Mouse (Mus musculus) stomach, embryonic 15.5 days (tissue): ENCODE data around the gene Sh3pxd2a. TPM values are rescaled to one million over a fixed set of nuclear protein-coding genes. Genes with fewer than 3 reads are reported as not detected.
"Not testable (repeated sequence)": the region's sequence is repeated elsewhere in the genome, so short reads cannot be mapped to it uniquely, and the experiment has no call there.

ENCODE experiments used
- ATAC-seq: fragments of 200-750 bp; cut with Nextera tagmentation; 2 replicates; pipeline ENCODE4 v1.8.0; 2017; ENCODE audit warnings: low read depth, moderate number of reproducible peaks, moderate TSS enrichment; ENCODE audit not compliant: insufficient read depth, low FRiP score
- H3K27ac ChIP-seq: fragments of 300-500 bp; sonication (generic); 2 replicates; pipeline ENCODE4 v1.5.1; 2015; ENCODE audit warnings: mild to moderate bottlenecking, inconsistent platforms
- H3K27me3 ChIP-seq: fragments of 300-500 bp; sonication (generic); replicated peaks from 2 replicates; pipeline ENCODE4 v1.6.1; 2015; ENCODE audit warnings: inconsistent platforms
- H3K36me3 ChIP-seq: fragments of 300-500 bp; sonication (generic); 2 replicates; pipeline ENCODE4 v1.6.1; 2015; ENCODE audit warnings: inconsistent platforms
- H3K4me1 ChIP-seq: fragments of 300-500 bp; sonication (generic); 2 replicates; pipeline ENCODE4 v1.6.1; 2015; ENCODE audit warnings: inconsistent platforms
- H3K4me2 ChIP-seq: fragments of 300-500 bp; sonication (generic); 2 replicates; pipeline ENCODE4 v1.6.1; 2015; ENCODE audit warnings: mild to moderate bottlenecking, inconsistent platforms
- H3K4me3 ChIP-seq: fragments of 300-500 bp; sonication (generic); replicated peaks from 2 replicates; pipeline ENCODE4 v1.5.1; 2015; ENCODE audit warnings: inconsistent platforms
- H3K9ac ChIP-seq: fragments of 300-500 bp; sonication (generic); 2 replicates; pipeline ENCODE4 v1.6.1; 2015; ENCODE audit warnings: inconsistent platforms
- H3K9me3 ChIP-seq: fragments of 300-500 bp; sonication (generic); 2 replicates; pipeline ENCODE4 v1.6.1; 2016; ENCODE audit warnings: inconsistent platforms
- WGBS: fragments of 180-500 bp; shearing (Covaris S2); methylation state at CpG from one replicate; pipeline ENCODE4 v1.1.7; 2015; 5-methylcytosine and 5-hydroxymethylcytosine counted together
- polyA plus RNA-seq: library from polyadenylated mRNA; unstranded; fragments of >200 nt; fragmentation: Nextera tagmentation; extraction: Ambion mirVana; gene quantifications from 2 replicates; pipeline ENCODE4 v1.2.1, GENCODE M21; 2015

Gene Sh3pxd2a
- polyA plus RNA-seq, 1 experiment from 2014 or later, result 6.8 TPM

DNA sequence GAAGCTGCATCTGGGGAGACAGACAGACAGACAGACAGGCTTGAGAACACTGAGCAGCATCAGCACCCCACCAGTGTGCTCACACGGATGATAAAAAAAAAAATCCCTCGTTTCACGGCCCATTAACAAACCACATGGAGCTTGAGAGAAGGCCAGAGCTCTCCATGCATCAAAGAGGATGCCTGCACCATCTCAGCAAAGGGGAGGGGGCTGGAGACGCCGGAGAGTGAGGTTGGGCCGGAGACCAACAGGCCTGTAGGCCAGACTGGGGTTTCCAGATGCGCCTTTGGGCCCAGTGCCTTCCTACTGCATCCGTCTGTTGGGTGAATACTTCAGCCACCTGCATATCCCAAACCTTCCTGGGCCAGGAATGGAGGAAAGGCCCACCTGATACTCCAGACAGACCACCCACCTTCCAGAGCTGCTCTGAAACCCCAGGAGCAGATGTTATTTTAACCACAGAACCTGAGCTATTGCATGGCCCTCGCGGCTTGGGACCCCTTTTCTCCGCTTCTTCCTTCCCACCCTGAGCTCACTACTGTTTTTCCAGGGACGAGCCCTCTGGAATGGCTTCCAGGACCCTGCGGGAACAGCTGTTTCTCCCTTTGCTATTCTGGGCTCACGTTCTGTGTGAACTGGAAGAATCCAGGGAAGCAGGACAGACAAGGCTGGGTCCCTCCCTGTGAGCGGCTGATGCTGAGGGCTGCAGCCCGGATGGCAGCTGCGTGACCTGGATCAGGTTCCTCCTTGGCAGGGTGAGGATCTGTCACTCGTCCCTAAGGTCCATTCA, 66.1 kb downstream of the Sh3pxd2a start:
- Histone ChIP-seq H3K9me3 (no peaks in the 10 kb centered on the region), H3K9ac (no peak overlapping the region), H3K4me3 (no peak overlapping the region), H3K27me3 (no peaks in the 10 kb centered on the region), H3K4me1 (peaks cover 22% of the 10 kb centered on the region), H3K36me3 (no peaks in the 10 kb centered on the region), H3K4me2 (no peak overlapping the region), H3K27ac (peak overlapping the region; percentile 52; the same call in 1 of the 2 replicates)
- no peak for ATAC-seq
- WGBS, result 51% methylated on average over 18 of the region's 18 CpGs

DNA sequence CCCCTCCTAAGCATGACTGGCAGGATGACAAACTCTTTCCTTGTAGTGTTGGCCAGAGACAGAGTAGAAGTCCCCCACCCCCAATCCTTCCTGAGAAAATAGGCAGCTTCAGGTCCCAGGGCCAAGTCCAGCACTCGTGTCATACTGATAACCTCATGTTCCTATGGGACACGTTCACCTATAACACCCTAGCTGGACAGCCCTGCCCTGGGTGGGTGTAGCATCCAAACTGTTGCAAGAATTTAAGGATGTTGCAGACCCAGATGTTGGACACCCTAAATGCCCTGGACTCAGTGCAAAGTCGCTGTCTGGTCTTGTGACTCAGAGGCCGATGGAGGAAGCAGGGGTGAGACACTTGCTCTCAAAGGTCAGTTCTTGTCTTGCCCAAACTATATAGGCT, 68.9 kb downstream of the Sh3pxd2a start:
- Histone ChIP-seq H3K9me3 (no peaks in the 10 kb centered on the region), H3K4me3 (no peak overlapping the region), H3K27me3 (no peaks in the 10 kb centered on the region), H3K9ac (no peak overlapping the region), H3K4me2 (no peak overlapping the region), H3K4me1 (0 out of 2 replicates have a peak, but pooled peaks cover 10% of the 10 kb centered on the region), H3K36me3 (no peaks in the 10 kb centered on the region), H3K27ac (no peak overlapping the region)
- no peak for ATAC-seq
- WGBS, result 75% methylated on average over 4 of the region's 4 CpGs

DNA sequence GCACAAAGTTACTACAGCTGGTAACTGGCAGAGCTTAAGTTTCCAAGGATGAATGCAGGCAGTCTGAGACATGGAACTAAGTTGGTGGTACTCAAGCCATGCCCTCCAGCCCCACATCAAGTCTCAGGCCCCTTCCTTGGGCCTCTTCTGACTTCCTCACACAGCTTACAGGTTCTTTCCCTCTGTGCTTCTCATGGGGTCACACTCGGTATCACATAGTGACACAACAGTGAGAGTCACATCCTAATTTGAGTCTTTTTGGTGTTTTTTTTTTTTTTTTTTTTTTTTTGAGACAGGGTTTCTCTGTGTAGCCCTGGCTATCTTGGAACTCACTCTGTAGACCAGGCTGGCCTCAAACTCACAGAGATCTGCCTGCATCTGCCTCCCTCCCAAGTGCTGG, 69.4 kb downstream of the Sh3pxd2a start:
- H3K36me3 ChIP-seq, H3K27ac ChIP-seq, H3K9ac ChIP-seq, H3K4me3 ChIP-seq, H3K9me3 ChIP-seq, H3K27me3 ChIP-seq, H3K4me1 ChIP-seq, ATAC-seq, H3K4me2 ChIP-seq: not testable (repeated sequence)
- WGBS, result 76% methylated on average over 1 of the region's 1 CpGs

DNA sequence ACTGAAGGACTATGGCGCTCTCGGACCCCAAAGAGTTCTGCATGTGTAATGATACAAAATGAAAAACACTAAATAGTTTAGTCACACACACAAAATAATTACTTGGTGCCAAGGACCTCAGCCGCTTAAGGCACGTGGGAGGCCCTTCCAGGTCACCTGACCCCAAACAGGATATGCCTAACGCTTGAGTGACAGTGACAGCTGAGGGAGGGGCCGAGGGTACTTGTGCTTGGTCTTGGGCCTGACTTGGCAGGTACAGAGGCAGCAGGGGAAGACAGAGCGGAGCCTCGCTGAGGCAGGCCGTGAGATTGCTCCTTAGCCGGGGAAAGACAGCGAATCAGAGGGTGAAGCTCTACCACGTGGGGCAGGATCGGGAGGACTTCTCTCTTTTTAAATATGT, 73.3 kb downstream of the Sh3pxd2a start:
- no peak overlapping the region for H3K4me2 ChIP-seq
- no peak overlapping the region for H3K27ac ChIP-seq
- H3K36me3 ChIP-seq, result no peaks in the 10 kb centered on the region
- 76% methylated on average over 13 of the region's 13 CpGs for WGBS
- no peak for ATAC-seq
- H3K4me1 ChIP-seq, result peaks cover 18% of the 10 kb centered on the region; the same call in 1 of the 2 replicates
- no peaks in the 10 kb centered on the region for H3K9me3 ChIP-seq
- no peaks in the 10 kb centered on the region for H3K27me3 ChIP-seq
- H3K4me3 ChIP-seq, result no peak overlapping the region
- no peak overlapping the region for H3K9ac ChIP-seq

DNA sequence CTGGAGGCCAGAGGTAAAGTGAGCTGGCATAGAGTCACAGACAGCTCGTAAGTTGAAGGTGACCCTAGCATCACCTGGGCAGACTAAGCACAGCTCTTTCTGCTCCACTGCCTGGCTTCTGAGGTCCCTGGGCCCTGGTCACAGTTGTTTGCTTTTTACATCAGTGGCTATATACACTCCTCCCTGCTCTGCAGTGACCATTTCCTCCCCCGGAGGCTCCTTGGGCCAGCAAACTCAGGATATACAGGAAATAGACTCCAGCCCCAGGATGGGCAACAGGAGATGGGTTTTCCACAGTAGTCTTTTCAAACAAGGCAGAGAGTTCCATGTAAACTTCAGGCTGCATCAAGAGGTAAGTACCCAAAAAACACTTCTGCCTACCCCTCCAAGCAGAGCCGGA, 76.3 kb downstream of the Sh3pxd2a start:
- WGBS, result 68% methylated on average over 3 of the region's 3 CpGs
- H3K27me3 ChIP-seq, result no peaks in the 10 kb centered on the region
- H3K4me1 ChIP-seq, result peaks cover 22% of the 10 kb centered on the region; the same call in 1 of the 2 replicates
- H3K36me3 ChIP-seq, result no peaks in the 10 kb centered on the region
- no peak overlapping the region for H3K9ac ChIP-seq
- no peak overlapping the region for H3K4me3 ChIP-seq
- no peaks in the 10 kb centered on the region for H3K9me3 ChIP-seq
- peak overlapping the region; percentile 42 for H3K27ac ChIP-seq
- no peak for ATAC-seq
- H3K4me2 ChIP-seq, result no peak overlapping the region

DNA sequence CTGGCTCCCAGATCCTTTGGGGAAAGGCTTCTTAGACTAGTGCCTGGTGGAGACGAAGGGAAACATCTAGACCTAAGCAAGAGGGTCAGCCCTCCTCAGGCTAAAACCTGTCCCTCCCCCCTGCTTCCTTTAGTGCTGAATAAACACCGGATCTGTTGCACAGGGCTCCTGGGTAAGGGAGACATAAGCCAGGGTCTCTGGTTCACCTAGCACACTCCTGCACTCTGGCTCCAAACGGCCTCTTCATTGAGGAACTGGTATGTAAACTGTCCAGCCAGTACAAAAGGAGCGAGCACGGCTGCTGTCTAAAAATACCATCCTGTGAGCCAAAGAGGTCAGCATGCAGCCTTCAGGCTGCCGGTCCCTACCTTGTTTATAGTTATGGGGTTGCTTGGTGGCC, 76.8 kb downstream of the Sh3pxd2a start:
- Histone ChIP-seq H3K27me3 (no peaks in the 10 kb centered on the region), H3K4me1 (peaks cover 22% of the 10 kb centered on the region; the same call in 1 of the 2 replicates), H3K9ac (no peak overlapping the region), H3K36me3 (no peaks in the 10 kb centered on the region), H3K27ac (peak overlapping the region; percentile 42), H3K4me2 (no peak overlapping the region), H3K4me3 (no peak overlapping the region), H3K9me3 (no peaks in the 10 kb centered on the region)
- ATAC-seq, result no peak
- WGBS, result 26% methylated on average over 6 of the region's 6 CpGs

DNA sequence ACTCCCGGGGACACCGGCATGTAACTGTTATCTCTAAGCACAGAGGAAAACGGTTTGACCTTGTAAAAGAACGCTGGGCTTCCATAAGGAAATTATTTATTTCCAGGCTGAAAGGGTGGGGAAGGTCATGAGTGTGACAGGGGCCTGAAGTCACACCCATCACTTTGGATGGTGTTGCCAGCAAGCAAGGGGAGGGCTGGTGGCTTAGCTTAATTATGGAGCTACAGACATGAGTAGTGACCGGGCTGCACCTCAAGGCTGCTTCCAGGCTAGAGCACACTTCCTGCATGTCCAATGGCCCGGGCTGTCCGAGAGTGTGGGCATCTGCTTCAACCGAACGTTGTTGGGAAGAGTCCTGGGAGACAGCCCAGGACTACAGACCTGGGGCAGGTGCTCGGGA, 78.2 kb downstream of the Sh3pxd2a start:
- 71% methylated on average over 10 of the region's 10 CpGs for WGBS
- H3K36me3 ChIP-seq, result no peaks in the 10 kb centered on the region
- H3K4me2 ChIP-seq, result no peak overlapping the region
- no peak for ATAC-seq
- H3K4me3 ChIP-seq, result no peak overlapping the region
- peaks cover 22% of the 10 kb centered on the region; the same call in 1 of the 2 replicates for H3K4me1 ChIP-seq
- H3K9ac ChIP-seq, result no peak overlapping the region
- H3K27ac ChIP-seq, result no peak overlapping the region
- no peaks in the 10 kb centered on the region for H3K9me3 ChIP-seq
- H3K27me3 ChIP-seq, result no peaks in the 10 kb centered on the region

DNA sequence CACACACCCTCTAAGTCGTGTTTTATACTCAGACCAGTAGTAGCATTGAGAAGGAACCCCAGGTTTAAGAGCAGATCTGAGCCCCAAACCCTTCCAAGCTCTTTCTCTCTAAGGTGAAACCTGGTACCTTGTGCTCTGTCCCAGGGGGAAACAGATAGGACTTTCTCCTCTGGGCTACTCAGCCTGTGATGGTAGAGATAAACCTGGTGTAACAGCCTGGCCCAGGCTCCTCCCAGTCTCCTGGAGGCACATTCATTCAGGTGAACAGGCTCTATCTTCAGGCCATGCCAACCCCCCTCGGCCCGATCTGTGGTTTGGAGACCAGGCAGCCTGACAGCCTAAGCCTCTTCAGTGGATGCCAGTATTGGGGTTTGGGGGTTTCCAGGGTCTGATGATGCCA, 79.6 kb downstream of the Sh3pxd2a start:
- H3K27me3 ChIP-seq, result no peaks in the 10 kb centered on the region
- H3K4me2 ChIP-seq, result no peak overlapping the region
- peaks cover 22% of the 10 kb centered on the region; the same call in 1 of the 2 replicates for H3K4me1 ChIP-seq
- no peaks in the 10 kb centered on the region for H3K36me3 ChIP-seq
- H3K9me3 ChIP-seq, result no peaks in the 10 kb centered on the region
- H3K27ac ChIP-seq, result no peak overlapping the region
- peak; percentile 69; the same call in 1 of the 2 replicates for ATAC-seq
- no peak overlapping the region for H3K9ac ChIP-seq
- H3K4me3 ChIP-seq, result no peak overlapping the region
- WGBS, result 71% methylated on average over 3 of the region's 3 CpGs

DNA sequence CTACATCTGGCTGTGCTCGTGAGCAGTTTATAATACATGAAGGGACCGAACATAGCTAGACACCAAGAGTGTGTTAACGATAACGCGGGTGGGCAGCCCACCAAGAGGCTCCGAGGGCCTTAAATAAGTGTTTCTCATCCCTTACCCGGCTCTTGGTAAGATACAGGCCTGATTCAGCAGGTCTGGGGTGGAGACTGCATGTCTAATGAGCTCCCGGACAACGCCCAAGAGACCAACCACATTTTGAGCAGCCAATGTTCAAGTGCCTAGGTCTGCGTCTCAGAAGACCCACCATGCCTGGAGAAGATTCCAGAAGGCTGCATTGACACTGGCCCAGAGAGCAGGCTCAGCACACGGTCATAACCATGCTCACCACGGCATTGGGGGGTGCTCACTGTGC, 80.2 kb downstream of the Sh3pxd2a start:
- Histone ChIP-seq H3K27ac (no peak overlapping the region), H3K27me3 (no peaks in the 10 kb centered on the region), H3K4me1 (peaks cover 26% of the 10 kb centered on the region; the same call in 1 of the 2 replicates), H3K36me3 (no peaks in the 10 kb centered on the region), H3K9me3 (no peaks in the 10 kb centered on the region), H3K4me3 (no peak overlapping the region), H3K9ac (no peak overlapping the region), H3K4me2 (no peak overlapping the region)
- no peak; the same call in 1 of the 2 replicates for ATAC-seq
- WGBS, result 89% methylated on average over 12 of the region's 12 CpGs

DNA sequence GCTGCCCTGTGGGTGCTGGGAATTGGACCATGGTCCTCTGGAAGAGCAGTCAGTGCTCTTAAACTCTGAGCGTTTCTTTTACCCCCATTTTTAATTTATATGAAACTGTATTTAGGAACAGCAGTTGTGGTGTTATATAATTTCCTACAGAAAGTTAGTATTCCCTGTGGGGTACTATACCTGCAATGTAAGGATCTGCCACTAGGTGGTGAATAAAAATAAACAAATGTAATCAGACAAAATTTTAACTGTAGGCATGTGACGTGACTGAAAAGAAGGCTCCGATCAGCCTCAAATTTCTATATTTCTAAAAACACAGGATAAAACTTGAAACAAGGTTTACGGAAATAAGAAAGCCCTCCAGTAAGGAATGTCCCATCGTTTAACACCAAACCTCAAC, 81.9 kb downstream of the Sh3pxd2a start:
- Histone ChIP-seq H3K27me3 (no peaks in the 10 kb centered on the region), H3K36me3 (no peaks in the 10 kb centered on the region), H3K4me2 (no peak overlapping the region), H3K9ac (no peak overlapping the region), H3K4me3 (no peak overlapping the region), H3K27ac (no peak overlapping the region), H3K4me1 (peaks cover 21% of the 10 kb centered on the region; the same call in 1 of the 2 replicates), H3K9me3 (no peaks in the 10 kb centered on the region)
- 80% methylated on average over 5 of the region's 5 CpGs for WGBS
- no peak for ATAC-seq

DNA sequence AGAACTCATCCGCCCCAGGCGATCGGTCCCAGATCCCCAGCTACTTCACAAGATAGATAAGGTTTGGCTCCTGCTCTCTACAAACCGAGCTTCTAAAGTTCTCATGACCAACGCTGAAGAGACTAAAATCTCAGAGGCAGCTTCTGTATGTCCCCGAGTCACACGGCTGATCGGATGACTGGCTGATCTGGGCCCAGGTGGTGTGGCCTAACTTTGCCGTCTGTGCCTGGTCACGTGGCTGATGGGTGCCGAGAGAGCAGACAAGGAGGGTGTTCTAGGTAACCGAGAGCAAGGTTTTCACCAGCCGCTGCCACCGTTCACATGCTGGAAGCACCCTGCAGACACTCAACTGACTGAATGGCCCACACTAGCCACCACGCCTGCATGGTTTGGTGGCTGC, 83.2 kb downstream of the Sh3pxd2a start:
- H3K4me1 ChIP-seq, result peaks cover 11% of the 10 kb centered on the region; the same call in 1 of the 2 replicates
- no peak overlapping the region for H3K4me2 ChIP-seq
- WGBS, result 92% methylated on average over 15 of the region's 15 CpGs
- no peak overlapping the region for H3K27ac ChIP-seq
- no peak overlapping the region for H3K9ac ChIP-seq
- no peak for ATAC-seq
- no peaks in the 10 kb centered on the region for H3K36me3 ChIP-seq
- H3K27me3 ChIP-seq, result no peaks in the 10 kb centered on the region
- H3K9me3 ChIP-seq, result no peaks in the 10 kb centered on the region
- no peak overlapping the region for H3K4me3 ChIP-seq

DNA sequence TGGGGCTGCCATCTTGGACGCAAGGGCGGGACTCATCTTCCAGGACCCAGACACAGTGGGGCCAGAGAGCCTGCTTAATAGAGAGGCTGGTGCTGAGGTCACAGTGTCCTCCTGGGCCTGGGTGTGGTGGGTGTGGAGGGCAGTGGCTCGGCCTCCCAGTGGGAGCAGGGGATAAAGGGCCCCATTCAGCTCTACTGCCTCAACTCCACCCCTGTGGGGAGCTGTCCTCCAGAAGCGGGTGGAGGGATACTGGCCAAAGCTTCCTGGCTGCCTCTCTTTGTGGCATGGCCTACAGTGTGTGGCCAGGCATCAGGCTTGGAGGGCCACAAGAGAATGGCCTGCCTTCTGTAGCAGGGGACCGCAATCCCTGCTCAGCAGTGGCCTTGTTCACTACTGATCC, 85.1 kb downstream of the Sh3pxd2a start:
- peak; percentile 84 for ATAC-seq
- no peak overlapping the region for H3K4me2 ChIP-seq
- no peak overlapping the region for H3K4me3 ChIP-seq
- no peaks in the 10 kb centered on the region for H3K9me3 ChIP-seq
- 76% methylated on average over 5 of the region's 5 CpGs for WGBS
- H3K4me1 ChIP-seq, result peaks cover 6% of the 10 kb centered on the region; the same call in 1 of the 2 replicates
- no peaks in the 10 kb centered on the region for H3K36me3 ChIP-seq
- H3K27ac ChIP-seq, result 0 out of 2 replicates have a peak overlapping the region, but pooled peaks have one; percentile 21
- H3K27me3 ChIP-seq, result no peaks in the 10 kb centered on the region
- H3K9ac ChIP-seq, result no peak overlapping the region
